Mouse (Mus musculus) forebrain, embryonic 10.5 days (tissue): ENCODE measurements around the gene Flvcr1. TPM values are rescaled to one million over a fixed set of nuclear protein-coding genes. Genes with fewer than 3 reads are reported as not detected.

ENCODE experiments used
- DNase-seq: peaks from one replicate; pipeline ENCODE4 v3.0.0-alpha.2; 2017; ENCODE audit warnings: low spot score; ENCODE audit errors: extremely low spot score
- H3K27ac ChIP-seq: fragments of 300-500 bp; sonication (generic); 2 replicates; pipeline ENCODE4 v1.5.1; 2016; ENCODE audit warnings: mild to moderate bottlenecking
- H3K27me3 ChIP-seq: fragments of 300-500 bp; sonication (generic); 2 replicates; pipeline ENCODE4 v1.6.1; 2016; ENCODE audit warnings: mild to moderate bottlenecking; ENCODE audit not compliant: poor library complexity, severe bottlenecking
- H3K36me3 ChIP-seq: fragments of 300-500 bp; sonication (generic); replicated peaks from 2 replicates; pipeline ENCODE4 v1.6.1; 2016; ENCODE audit warnings: mild to moderate bottlenecking, moderate library complexity
- H3K4me1 ChIP-seq: fragments of 300-500 bp; sonication (generic); 2 replicates; pipeline ENCODE4 v1.6.1; 2016
- H3K4me3 ChIP-seq: fragments of 300-500 bp; sonication (generic); 2 replicates; pipeline ENCODE4 v1.5.1; 2016; ENCODE audit warnings: mild to moderate bottlenecking, moderate library complexity
- H3K9me3 ChIP-seq: fragments of 300-500 bp; sonication (generic); 2 replicates; pipeline ENCODE4 v1.6.1; 2016; ENCODE audit warnings: mild to moderate bottlenecking, moderate library complexity
- WGBS: fragments of 180-500 bp; shearing (Covaris S2); methylation state at CpG from one replicate; pipeline ENCODE4 v1.1.7; 2016; 5-methylcytosine and 5-hydroxymethylcytosine counted together
- polyA plus RNA-seq: library from polyadenylated mRNA; unstranded; fragments of >200 nt; fragmentation: Nextera tagmentation; extraction: Ambion mirVana; gene quantifications from 2 replicates; pipeline ENCODE4 v1.2.1, GENCODE M21; 2016

The Flvcr1 gene
- polyA plus RNA-seq, 1 experiment from 2014 or later: 8.2 TPM

DNA sequence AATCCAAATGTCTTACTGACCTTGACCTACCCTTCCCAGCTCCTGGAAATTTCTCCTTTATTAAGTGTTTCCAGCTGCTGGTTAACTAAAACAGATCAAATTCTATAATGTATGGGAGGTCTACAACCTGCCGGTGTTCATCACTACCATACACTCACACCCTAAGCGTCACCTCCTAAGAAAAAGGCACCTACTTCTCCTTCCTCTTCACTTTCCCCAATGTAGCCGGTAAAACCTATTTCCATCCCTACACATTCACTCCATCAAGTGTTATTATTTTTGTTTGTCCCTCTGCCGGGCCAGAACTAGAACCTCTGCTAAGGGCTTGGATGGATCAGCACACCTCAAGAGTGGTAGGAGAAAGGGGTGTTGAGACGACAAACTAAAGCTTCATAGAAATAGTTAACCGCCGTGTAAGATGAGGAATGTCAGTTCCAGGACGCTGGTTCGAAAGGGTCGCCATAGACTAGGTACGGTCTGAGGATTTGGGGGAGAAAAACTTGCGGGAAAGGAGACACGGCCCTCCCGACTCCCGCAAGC lies 36.4 kb upstream of the Flvcr1 start:
- 7% methylated on average over 15 of the region's 15 CpGs for WGBS
- peaks cover 14% of the 10 kb centered on the region; the same call in 1 of the 2 replicates for H3K27me3 ChIP-seq
- H3K36me3 ChIP-seq: peaks cover 27% of the 10 kb centered on the region
- no peaks in the 10 kb centered on the region for H3K9me3 ChIP-seq
- H3K4me1 ChIP-seq: peaks cover 32% of the 10 kb centered on the region
- peak overlapping the region; percentile 99 for H3K4me3 ChIP-seq
- no peak for DNase-seq
- peak overlapping the region; percentile 98 for H3K27ac ChIP-seq

DNA sequence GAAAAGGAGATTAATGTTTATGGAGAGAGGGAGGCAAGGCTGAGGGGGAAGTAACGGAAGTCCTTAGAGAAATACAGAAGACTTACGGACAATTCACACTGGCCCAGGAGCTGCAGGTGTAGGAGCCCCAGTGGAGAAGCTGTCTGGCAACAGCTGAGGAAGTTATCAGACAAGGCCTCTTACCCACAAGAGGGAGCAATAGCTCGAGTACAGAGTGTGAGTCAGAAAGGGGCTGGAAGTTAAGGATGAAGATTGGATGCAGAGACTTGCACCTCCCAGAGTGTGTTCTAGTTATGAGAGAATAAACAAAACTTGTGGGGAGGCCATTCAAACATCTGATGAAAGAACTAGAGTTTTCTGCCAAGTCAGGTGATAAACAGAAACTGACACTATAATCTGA lies 31.5 kb upstream of the Flvcr1 start:
- DNase-seq: no peak
- H3K4me1 ChIP-seq: peaks cover 14% of the 10 kb centered on the region
- WGBS: 75% methylated on average over 3 of the region's 3 CpGs
- H3K27me3 ChIP-seq: peaks cover 14% of the 10 kb centered on the region; the same call in 1 of the 2 replicates
- no peak overlapping the region for H3K4me3 ChIP-seq
- no peaks in the 10 kb centered on the region for H3K9me3 ChIP-seq
- no peaks in the 10 kb centered on the region for H3K36me3 ChIP-seq
- no peak overlapping the region for H3K27ac ChIP-seq

DNA sequence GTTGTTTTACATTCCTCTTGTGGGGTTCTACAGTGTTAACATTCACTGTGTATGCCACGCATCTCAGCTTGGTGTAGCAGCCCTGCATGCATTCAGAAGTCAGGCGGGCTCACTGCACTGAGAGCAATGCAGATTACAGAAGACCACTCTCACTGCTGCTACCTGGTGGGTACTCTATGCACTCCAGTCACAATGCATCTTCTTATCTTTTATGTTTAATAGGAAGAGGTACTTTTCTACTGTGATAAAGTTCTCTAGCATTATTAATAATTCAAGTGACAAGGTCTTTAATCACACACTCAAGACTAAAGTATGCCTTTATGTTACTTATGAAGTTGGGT lies 29.5 kb upstream of the Flvcr1 start:
- Histone ChIP-seq H3K36me3 (no peaks in the 10 kb centered on the region), H3K27ac (no peak overlapping the region), H3K4me3 (no peak overlapping the region), H3K27me3 (no peaks in the 10 kb centered on the region), H3K9me3 (no peaks in the 10 kb centered on the region), H3K4me1 (no peaks in the 10 kb centered on the region)
- no peak for DNase-seq
- 75% methylated on average over 2 of the region's 2 CpGs for WGBS

DNA sequence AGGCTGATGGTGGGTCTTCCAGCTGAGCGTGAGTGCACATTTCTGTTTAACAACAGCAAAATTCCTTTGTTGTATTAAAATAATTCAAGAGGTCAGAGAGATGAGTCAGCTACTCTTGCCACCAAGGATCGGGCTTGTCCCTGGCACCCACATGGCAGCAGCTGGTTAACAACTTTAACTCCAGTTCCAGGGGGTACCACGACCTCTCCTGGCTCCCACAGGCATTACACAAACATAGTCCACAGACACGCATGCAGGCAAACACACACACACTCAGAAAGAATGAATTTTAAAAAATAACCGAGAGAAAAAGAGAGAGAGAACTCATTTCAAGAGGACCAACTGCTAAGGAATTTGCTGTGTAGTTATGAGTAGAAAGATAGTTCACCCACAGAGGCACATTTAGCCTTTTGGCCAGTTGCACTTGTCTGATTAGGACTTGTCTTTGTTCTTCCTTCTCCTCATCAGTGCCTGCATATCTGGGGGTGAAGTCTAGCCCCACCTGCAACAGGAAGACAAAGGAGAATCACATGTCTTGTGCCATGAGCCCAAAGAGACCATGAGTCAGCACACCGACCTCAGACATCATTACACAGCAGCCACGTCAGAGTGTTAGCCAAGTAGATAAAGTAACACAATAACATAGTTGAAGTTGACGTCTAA lies 29.0 kb upstream of the Flvcr1 start:
- WGBS: 75% methylated on average over 8 of the region's 8 CpGs
- H3K36me3 ChIP-seq: no peaks in the 10 kb centered on the region
- no peak for DNase-seq

DNA sequence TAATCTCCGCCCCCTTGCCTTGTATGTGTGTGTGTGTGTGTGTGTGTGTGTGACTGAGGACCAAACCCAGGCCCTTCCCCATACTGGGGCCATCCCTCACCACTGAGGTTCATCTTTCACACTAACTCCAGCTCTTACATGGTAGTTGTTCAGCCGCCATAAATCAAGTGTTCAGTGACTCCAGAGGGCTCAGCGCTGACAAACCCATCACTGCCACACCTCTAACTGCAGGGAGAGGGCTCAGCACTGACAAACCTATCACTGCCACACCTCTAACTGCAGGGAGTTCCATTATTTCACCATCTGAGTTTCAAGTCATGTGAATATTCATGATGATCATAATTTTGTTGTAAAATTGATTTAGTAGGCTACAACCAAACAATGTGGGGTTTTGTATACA lies 27.6 kb upstream of the Flvcr1 start:
- H3K4me1 ChIP-seq: no peaks in the 10 kb centered on the region
- DNase-seq: no peak
- 88% methylated on average over 3 of the region's 3 CpGs for WGBS
- no peak overlapping the region for H3K27ac ChIP-seq
- no peaks in the 10 kb centered on the region for H3K27me3 ChIP-seq
- no peaks in the 10 kb centered on the region for H3K9me3 ChIP-seq
- H3K4me3 ChIP-seq: no peak overlapping the region
- H3K36me3 ChIP-seq: no peaks in the 10 kb centered on the region

More for the DNA sequence above, 29.0 kb upstream of the Flvcr1 start:
- Histone ChIP-seq H3K27ac (no peak overlapping the region), H3K27me3 (no peaks in the 10 kb centered on the region), H3K9me3 (no peaks in the 10 kb centered on the region), H3K4me1 (no peaks in the 10 kb centered on the region), H3K4me3 (no peak overlapping the region)

DNA sequence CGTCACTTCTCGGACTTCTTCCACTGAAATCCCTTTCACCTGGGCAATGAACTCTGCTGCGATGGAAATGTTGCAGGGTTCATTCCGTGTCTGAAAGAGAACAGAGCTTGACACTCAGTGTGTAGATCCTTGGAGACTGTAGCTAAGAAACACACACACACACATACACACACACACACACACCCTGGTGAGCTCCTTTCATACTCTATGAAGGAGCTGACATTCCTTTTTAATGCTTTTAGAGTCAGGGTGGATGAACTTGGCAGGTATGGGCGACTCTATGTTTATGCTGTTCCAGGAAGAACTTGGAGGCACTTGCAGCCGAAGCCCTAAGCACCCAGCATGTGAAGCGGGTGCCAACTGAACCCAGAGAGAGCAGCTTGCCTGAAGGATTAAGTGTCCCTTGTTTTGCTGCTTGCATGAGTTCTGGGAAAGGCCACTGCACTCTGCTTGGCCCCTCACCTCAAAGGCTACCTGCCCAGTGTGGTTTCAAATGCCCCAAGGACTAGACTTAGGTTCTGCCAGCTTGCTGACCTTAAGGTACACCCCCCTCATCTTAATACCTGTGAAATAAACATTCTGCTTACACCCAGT lies 20.4 kb upstream of the Flvcr1 start:
- no peak for DNase-seq
- H3K9me3 ChIP-seq: no peaks in the 10 kb centered on the region
- WGBS: 77% methylated on average over 7 of the region's 7 CpGs

DNA sequence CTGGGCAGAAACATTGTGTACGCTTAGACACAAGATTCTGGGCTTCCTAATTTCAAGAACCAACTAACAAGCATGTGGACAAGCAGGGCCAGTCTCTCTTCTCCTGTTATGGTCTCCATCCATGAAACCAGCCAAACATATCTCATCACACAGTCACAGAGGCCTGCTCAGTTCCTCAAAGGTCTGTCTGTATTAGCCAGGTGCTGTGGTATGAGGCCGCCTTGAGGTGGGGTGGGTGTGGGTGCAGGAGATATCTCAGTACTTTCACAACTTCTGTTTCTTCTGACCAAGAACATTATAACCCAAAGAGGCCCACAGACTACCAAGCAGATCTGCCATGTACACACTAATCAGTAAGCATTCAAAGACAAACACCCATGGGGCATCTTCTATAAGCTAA lies 19.3 kb upstream of the Flvcr1 start:
- H3K4me1 ChIP-seq: no peaks in the 10 kb centered on the region
- no peaks in the 10 kb centered on the region for H3K36me3 ChIP-seq
- WGBS: 88% methylated on average over 2 of the region's 2 CpGs
- H3K4me3 ChIP-seq: no peak overlapping the region
- DNase-seq: no peak
- H3K27me3 ChIP-seq: no peaks in the 10 kb centered on the region
- no peaks in the 10 kb centered on the region for H3K9me3 ChIP-seq
- H3K27ac ChIP-seq: no peak overlapping the region

More for the DNA sequence above, 20.4 kb upstream of the Flvcr1 start:
- Histone ChIP-seq H3K4me1 (no peaks in the 10 kb centered on the region), H3K36me3 (no peaks in the 10 kb centered on the region), H3K27me3 (no peaks in the 10 kb centered on the region), H3K27ac (no peak overlapping the region), H3K4me3 (no peak overlapping the region)

DNA sequence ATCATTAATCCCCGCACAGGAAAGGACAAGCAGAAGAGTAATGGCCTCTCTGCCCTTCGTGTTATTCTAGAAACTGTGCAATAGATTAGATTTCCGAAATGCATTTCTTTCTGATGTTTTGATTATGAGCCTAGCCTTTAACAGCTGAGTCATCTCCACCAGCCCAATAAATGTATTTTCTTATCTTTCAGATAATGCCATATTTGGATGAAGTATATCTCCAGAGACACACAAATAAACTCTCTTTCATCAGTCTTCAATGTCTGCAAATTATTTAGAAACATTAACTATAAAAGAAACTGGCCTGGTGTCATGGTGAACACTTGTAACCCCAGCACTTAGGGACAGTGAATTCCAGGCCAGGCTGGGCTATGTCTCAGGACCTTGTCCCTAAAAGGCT lies 16.7 kb upstream of the Flvcr1 start:
- Histone ChIP-seq H3K27me3 (no peaks in the 10 kb centered on the region), H3K4me3 (no peak overlapping the region), H3K9me3 (no peaks in the 10 kb centered on the region), H3K4me1 (no peaks in the 10 kb centered on the region), H3K36me3 (no peaks in the 10 kb centered on the region), H3K27ac (no peak overlapping the region)
- DNase-seq: no peak
- WGBS: 87% methylated on average over 3 of the region's 3 CpGs

DNA sequence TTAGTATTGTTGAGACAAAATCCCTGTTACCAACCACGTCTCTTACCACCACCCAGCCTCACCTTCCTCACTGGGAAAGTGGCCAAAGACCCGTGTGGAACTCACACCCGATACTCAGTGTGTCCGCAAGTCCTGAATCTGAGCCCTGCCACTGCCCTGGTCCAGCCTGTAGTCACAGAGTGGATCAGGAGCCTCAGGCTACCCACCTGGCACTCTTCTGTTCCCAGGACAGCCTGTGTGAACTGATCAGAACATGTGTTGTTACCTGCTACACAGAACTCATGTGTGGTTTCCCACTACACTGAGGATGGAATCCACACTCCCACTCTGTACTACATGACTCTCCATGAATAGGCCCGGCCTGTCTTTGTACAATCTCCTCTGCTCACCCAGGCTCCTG lies 16.1 kb upstream of the Flvcr1 start:
- DNase-seq: no peak
- H3K9me3 ChIP-seq: no peaks in the 10 kb centered on the region
- no peaks in the 10 kb centered on the region for H3K4me1 ChIP-seq
- WGBS: 88% methylated on average over 5 of the region's 5 CpGs
- H3K36me3 ChIP-seq: no peaks in the 10 kb centered on the region
- no peaks in the 10 kb centered on the region for H3K27me3 ChIP-seq
- no peak overlapping the region for H3K4me3 ChIP-seq
- H3K27ac ChIP-seq: no peak overlapping the region

DNA sequence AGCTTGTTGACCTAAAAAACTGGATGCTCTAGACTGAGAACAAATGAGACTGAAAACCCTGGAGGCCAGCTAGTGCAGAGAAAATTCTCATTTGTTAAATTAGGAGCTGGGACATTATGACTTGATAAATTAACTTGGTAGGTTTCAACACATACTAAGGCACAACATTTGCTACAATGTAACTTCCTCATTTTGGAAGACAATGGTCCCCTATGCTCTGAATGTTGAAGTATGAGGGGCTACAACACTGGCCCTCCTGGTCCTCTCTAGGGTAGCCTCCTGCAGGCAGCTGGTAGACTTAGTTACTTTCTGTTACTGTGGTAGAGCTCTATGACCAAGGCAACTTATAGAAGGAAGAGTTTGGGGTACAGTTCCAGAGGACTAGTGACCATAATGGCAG lies 15.4 kb upstream of the Flvcr1 start:
- no peaks in the 10 kb centered on the region for H3K9me3 ChIP-seq
- no peaks in the 10 kb centered on the region for H3K36me3 ChIP-seq
- H3K4me1 ChIP-seq: no peaks in the 10 kb centered on the region
- H3K27ac ChIP-seq: no peak overlapping the region
- no peak for DNase-seq
- no peaks in the 10 kb centered on the region for H3K27me3 ChIP-seq
- H3K4me3 ChIP-seq: no peak overlapping the region

DNA sequence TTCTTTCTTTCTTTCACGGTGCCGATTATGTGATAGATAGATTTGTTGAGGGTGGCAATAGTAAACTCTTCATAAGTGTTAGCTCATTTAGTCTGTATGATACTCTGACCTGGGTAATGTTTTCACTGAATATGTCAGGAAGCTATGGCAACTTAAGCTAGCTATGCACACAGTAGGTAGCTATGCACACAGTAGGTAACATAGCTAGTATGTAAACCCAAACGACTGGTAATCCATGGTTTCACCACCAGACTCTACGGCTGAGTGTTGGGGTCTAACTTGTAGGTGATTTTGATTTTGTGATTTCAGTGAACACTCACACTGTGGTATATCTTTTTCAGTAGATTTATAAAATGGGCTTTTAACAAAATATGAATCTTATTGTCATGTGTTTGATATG lies 12.0 kb upstream of the Flvcr1 start:
- DNase-seq: no peak
- Histone ChIP-seq H3K4me3 (no peak overlapping the region), H3K9me3 (no peaks in the 10 kb centered on the region), H3K4me1 (peaks cover 7% of the 10 kb centered on the region), H3K27ac (no peak overlapping the region), H3K36me3 (no peaks in the 10 kb centered on the region), H3K27me3 (no peaks in the 10 kb centered on the region)
- 90% methylated on average over 4 of the region's 4 CpGs for WGBS

DNA sequence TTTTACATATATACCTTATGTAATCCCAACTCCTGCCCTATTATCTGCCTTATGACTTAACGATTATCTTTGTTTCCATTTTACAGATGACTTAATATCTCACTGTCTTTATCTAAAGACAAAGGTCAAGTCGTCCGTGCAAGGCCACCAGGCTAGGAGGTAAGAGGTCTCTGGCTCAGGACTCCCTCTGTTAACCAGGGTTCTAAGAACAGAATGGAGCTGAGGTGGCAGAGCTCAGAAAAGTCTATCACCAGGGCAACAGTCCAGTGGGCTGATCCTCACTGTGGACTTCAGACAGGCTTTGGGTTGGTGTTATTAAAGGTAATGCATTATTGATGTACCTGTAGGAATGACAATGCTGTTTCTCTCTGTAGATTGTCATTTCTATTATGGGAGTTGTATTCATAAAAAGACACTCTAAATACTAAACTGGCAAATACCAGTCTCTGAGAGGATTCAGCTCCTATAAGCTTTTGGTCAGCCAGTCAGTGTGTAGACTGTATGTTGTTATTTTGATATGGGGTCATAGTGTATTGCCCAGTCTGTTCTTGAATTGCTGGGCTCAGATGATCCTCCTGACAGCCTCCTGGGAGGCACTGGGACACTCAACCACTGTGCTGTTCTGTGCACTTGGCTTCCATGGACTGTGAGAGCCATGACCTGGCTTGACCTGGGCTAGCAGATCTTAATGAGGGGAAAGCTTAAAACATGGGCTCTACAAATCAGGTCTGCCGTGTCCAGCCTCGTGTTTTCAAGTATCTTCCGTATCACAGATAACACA lies 10.8 kb upstream of the Flvcr1 start, which contains the start of gene Spata45:
TSS of gene Spata45 (plus strand) at position 86 of the 781 bp plus-strand sequence.
- H3K27me3 ChIP-seq: no peaks in the 10 kb centered on the region
- DNase-seq: no peak
- WGBS: 86% methylated on average over 6 of the region's 6 CpGs
- H3K36me3 ChIP-seq: no peaks in the 10 kb centered on the region
- H3K9me3 ChIP-seq: no peaks in the 10 kb centered on the region
- peaks cover 7% of the 10 kb centered on the region for H3K4me1 ChIP-seq
- H3K27ac ChIP-seq: no peak within 1 kb of the TSS
- no peak within 1 kb of the TSS for H3K4me3 ChIP-seq

DNA sequence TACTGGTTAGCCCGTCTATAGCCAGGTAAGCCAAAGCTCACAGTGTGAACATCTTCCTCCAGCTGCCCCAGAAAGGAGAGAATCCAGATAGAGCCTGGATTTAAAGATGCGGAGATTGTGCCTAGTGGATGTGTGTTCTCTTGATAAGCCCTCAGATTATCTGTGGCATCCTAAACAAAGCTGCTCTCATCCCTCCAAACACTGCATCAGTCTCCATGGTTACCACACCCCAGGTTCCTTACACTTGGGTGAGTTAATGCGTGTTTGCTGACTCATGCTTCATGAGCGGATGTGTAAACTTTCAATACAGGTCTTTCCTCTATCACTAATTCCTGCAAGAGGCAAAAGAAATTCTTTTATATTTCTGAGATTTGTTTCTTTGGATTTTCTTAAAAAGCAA lies 9.7 kb upstream of the Flvcr1 start:
- H3K27ac ChIP-seq: no peak overlapping the region
- no peak overlapping the region for H3K4me3 ChIP-seq
- WGBS: 28% methylated on average over 4 of the region's 4 CpGs
- H3K27me3 ChIP-seq: no peaks in the 10 kb centered on the region
- no peaks in the 10 kb centered on the region for H3K9me3 ChIP-seq
- DNase-seq: peak; percentile 44
- no peaks in the 10 kb centered on the region for H3K36me3 ChIP-seq
- H3K4me1 ChIP-seq: peaks cover 7% of the 10 kb centered on the region
